Mouse (Mus musculus) embryonic facial prominence, embryonic 11.5 days (tissue): Measurements from ENCODE around the gene Epgn. TPM values are rescaled to one million over a fixed set of nuclear protein-coding genes. Genes with fewer than 3 reads are reported as not detected.

Experiments
- ATAC-seq: fragments of 200-750 bp; cut with Nextera tagmentation; replicated peaks from 2 replicates; pipeline ENCODE4 v1.8.0; 2017; ENCODE audit warnings: low read depth; ENCODE audit not compliant: insufficient number of reproducible peaks, low FRiP score, low TSS enrichment
- DNase-seq: peaks from one replicate; pipeline ENCODE4 v3.0.0-alpha.2; 2015; ENCODE audit warnings: low spot score
- H3K27ac ChIP-seq: fragments of 300-500 bp; sonication (generic); replicated peaks from 2 replicates; pipeline ENCODE4 v1.5.1; 2014; ENCODE audit warnings: mild to moderate bottlenecking, low read depth, low read length, control low read depth
- H3K27me3 ChIP-seq: fragments of 300-500 bp; sonication (generic); 2 replicates; pipeline ENCODE4 v1.6.1; 2014; ENCODE audit warnings: mild to moderate bottlenecking, low read length, moderate library complexity, mixed read lengths; ENCODE audit not compliant: control insufficient read depth, insufficient read depth
- H3K36me3 ChIP-seq: fragments of 300-500 bp; sonication (generic); replicated peaks from 2 replicates; pipeline ENCODE4 v1.6.1; 2014; ENCODE audit warnings: low read depth, mild to moderate bottlenecking, low read length, moderate library complexity, mixed read lengths; ENCODE audit not compliant: control insufficient read depth, insufficient read depth
- H3K4me1 ChIP-seq: fragments of 300-500 bp; sonication (generic); 2 replicates; pipeline ENCODE4 v1.6.1; 2014; ENCODE audit warnings: low read length, mixed read lengths; ENCODE audit not compliant: control insufficient read depth, insufficient read depth
- H3K4me2 ChIP-seq: fragments of 300-500 bp; sonication (generic); 2 replicates; pipeline ENCODE4 v1.6.1; 2014; ENCODE audit warnings: low read depth, mild to moderate bottlenecking, control low read depth, low read length, moderate library complexity
- H3K4me3 ChIP-seq: fragments of 300-500 bp; sonication (generic); 2 replicates; pipeline ENCODE4 v1.5.1; 2014; ENCODE audit warnings: low read depth, low read length, control low read depth
- H3K9ac ChIP-seq: fragments of 300-500 bp; sonication (generic); replicated peaks from 2 replicates; pipeline ENCODE4 v1.6.1; 2014; ENCODE audit warnings: mild to moderate bottlenecking, control low read depth, low read length
- H3K9me3 ChIP-seq: fragments of 300-500 bp; sonication (generic); replicated peaks from 2 replicates; pipeline ENCODE4 v1.6.1; 2016; ENCODE audit warnings: mild to moderate bottlenecking, low read length, inconsistent platforms, mixed read lengths; ENCODE audit not compliant: control insufficient read depth
- WGBS: fragments of 180-500 bp; shearing (Covaris S2); extraction: QIAGEN DNeasy Blood & Tissue Kit; methylation state at CpG from one replicate; pipeline ENCODE4 v1.1.7; 2014; 5-methylcytosine and 5-hydroxymethylcytosine counted together
- polyA plus RNA-seq: library from polyadenylated mRNA; unstranded; fragments of >200 nt; fragmentation: Nextera tagmentation; extraction: Ambion mirVana; gene quantifications from 2 replicates; pipeline ENCODE4 v1.2.1, GENCODE M21; 2014

Gene Epgn
- polyA plus RNA-seq, 1 experiment from 2014 or later: 0.31 TPM

DNA sequence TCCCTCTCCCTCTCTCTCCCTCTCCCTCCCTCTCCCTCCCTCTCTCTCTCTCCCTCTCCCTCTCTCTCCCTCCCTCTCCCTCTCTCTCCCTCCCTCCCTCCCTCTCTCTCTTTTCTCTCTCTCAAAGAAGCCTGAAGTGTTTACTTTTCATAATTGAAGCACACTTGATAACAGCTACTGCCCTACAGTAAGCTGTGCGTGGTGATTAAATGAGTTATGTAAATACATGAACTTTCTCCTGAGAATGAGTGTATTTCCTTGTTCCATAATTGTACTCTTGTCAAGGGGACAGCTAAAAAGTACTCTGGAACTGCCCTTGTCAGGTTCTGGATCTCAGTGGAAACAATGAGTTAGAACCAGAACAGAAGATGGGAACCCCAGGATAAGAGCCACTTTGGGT is 576 bp downstream of the Epgn start:
- ATAC-seq: no peak
- no peak for DNase-seq
- WGBS: 74% methylated on average over 1 of the region's 1 CpGs
- H3K36me3 ChIP-seq: no peaks in the 10 kb centered on the region
- no peak overlapping the region for H3K9ac ChIP-seq
- no peaks in the 10 kb centered on the region for H3K27me3 ChIP-seq
- H3K4me3 ChIP-seq: no peak overlapping the region
- H3K4me2 ChIP-seq: no peak overlapping the region
- no peaks in the 10 kb centered on the region for H3K9me3 ChIP-seq
- H3K27ac ChIP-seq: no peak overlapping the region
- no peaks in the 10 kb centered on the region for H3K4me1 ChIP-seq

DNA sequence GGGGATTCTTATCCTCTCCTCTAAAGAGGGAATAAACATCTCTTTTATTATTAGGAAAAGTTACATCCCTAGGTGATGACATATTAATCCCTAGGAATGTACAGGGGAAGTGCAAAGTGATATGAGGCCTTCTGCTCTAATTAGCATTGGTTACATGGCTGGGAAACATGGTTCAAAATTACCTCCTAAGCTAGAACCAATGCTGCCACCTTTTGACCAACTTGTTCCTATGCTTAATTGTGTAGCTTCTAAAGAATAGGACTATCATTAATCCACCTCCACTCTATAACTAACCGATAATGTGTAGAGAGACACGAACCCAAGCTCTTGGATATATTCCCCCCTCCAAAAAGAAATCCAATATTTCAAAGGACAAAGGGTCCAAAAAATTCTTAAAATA is 3.4 kb downstream of the Epgn start:
- Histone ChIP-seq H3K36me3 (no peaks in the 10 kb centered on the region), H3K27me3 (no peaks in the 10 kb centered on the region), H3K27ac (no peak overlapping the region), H3K4me3 (no peak overlapping the region), H3K4me2 (no peak overlapping the region), H3K9me3 (no peaks in the 10 kb centered on the region), H3K9ac (no peak overlapping the region), H3K4me1 (no peaks in the 10 kb centered on the region)
- WGBS: 90% methylated on average over 2 of the region's 2 CpGs
- ATAC-seq (no peak), DNase-seq (no peak)

DNA sequence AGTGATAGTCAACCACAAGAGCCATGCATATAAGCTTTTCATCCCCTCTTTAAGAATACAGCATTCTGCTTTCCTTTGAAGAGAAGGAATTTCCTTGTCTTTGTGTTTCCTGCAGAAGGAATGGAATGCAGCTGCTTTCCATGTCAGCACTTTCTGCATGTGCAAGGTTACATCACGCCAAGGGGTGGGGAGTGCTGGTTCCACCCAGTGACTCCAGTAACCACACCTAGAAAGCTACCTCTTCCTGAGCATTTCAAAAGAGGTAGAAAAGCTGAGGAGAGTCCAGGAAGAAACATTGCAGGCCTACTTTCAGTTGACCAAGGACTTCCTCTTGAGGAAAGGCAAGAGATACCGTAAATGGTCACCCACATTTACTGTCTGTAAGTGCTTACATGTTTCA is 8.1 kb downstream of the Epgn start:
- no peaks in the 10 kb centered on the region for H3K4me1 ChIP-seq
- 75% methylated on average over 2 of the region's 2 CpGs for WGBS
- no peaks in the 10 kb centered on the region for H3K9me3 ChIP-seq
- no peaks in the 10 kb centered on the region for H3K36me3 ChIP-seq
- DNase-seq (no peak), ATAC-seq (no peak)
- H3K9ac ChIP-seq: no peak overlapping the region
- no peak overlapping the region for H3K27ac ChIP-seq
- H3K27me3 ChIP-seq: no peaks in the 10 kb centered on the region
- no peak overlapping the region for H3K4me2 ChIP-seq
- H3K4me3 ChIP-seq: no peak overlapping the region

DNA sequence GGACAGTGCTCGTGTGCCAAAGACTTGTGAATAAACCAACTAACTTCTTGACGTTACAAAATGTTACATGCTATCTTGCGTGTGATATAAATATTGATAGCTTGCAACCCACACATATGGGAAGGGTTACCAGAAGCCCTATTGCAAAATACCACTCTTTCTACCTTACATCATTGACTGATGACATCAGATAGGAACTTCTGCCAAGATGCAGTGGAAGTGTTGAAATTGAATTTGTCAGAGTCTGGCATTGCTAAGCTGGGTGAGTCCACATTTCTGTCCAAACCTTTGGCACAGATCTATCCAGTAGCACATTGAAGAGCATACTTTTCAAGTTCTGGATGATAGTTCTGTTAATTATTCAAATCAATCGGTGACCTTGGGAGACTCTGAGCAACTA is 9.4 kb downstream of the Epgn start:
- H3K9me3 ChIP-seq: no peaks in the 10 kb centered on the region
- no peak for DNase-seq
- WGBS: 88% methylated on average over 4 of the region's 4 CpGs

DNA sequence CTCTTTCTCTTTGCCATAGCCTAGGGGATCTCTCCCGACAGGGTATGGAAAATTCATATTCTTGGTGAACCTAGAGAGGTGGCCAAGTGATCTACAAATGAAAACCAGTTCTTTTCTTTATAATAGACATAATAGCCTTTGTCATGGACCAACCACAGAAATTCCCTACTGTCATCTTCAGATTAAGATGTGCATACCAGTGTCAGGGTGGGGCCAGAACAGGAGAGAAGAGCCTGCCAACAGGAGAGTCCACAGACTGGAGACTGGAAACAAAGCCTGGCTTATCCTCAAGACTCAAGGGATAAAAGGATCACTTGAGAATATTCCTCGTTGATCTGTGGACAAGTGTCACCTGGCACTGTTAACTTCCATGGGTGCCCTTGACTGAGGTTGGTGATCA is 10.5 kb downstream of the Epgn start:
- Histone ChIP-seq H3K36me3 (no peaks in the 10 kb centered on the region), H3K9ac (no peak overlapping the region), H3K27ac (no peak overlapping the region), H3K4me2 (no peak overlapping the region), H3K4me1 (no peaks in the 10 kb centered on the region), H3K4me3 (no peak overlapping the region), H3K27me3 (no peaks in the 10 kb centered on the region), H3K9me3 (no peaks in the 10 kb centered on the region)
- DNase-seq (no peak), ATAC-seq (no peak)
- WGBS: 67% methylated on average over 2 of the region's 2 CpGs

More for the DNA sequence above, 9.4 kb downstream of the Epgn start:
- no peaks in the 10 kb centered on the region for H3K4me1 ChIP-seq
- no peaks in the 10 kb centered on the region for H3K27me3 ChIP-seq
- ATAC-seq: no peak
- H3K4me3 ChIP-seq: no peak overlapping the region
- H3K36me3 ChIP-seq: no peaks in the 10 kb centered on the region
- H3K27ac ChIP-seq: no peak overlapping the region
- H3K4me2 ChIP-seq: no peak overlapping the region
- no peak overlapping the region for H3K9ac ChIP-seq

DNA sequence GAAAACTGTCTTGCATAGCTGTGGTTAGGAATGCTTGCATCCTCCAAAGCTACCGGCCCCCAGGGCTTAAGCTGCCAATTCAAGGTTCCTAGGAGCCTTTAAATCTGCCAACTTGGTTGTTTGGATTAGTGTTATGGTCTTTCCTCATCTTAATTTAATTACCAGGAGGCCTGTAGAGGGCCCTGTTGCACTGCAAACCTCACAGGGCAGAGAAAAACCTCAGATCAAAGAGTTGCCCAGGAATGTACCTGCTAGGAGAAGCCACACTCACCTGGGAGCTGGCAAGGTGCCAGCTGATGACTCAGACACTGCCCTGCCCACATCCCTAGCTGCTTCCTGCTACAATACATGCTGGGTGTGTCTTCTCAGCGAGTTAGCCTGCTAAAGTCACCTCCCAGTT is 11.3 kb downstream of the Epgn start:
- Histone ChIP-seq H3K9ac (no peak overlapping the region), H3K4me1 (no peaks in the 10 kb centered on the region), H3K27ac (no peak overlapping the region), H3K36me3 (no peaks in the 10 kb centered on the region), H3K4me3 (no peak overlapping the region), H3K27me3 (no peaks in the 10 kb centered on the region), H3K9me3 (no peaks in the 10 kb centered on the region), H3K4me2 (no peak overlapping the region)
- no peak for ATAC-seq
- peak; percentile 38 for DNase-seq
- 24% methylated on average over 2 of the region's 2 CpGs for WGBS

DNA sequence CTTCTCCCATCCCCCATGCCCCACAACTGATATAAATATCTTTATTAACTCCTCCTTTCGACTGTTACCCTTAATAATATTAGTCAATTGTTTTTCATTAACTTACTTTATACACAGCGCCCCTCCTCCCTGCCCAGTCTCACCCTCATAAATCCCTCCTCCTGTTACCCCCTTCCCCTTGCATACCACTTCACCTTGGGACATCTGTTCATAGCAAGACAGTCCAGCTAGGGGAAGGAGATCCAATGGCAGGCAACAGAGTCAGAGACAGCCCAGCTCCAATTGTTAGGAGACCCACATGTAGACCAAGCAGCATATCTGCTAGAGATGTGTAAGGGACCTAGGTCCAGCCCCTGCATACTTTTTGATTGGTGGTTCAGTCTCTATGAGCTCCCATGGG is 11.7 kb downstream of the Epgn start:
- 63% methylated on average over 2 of the region's 2 CpGs for WGBS
- ATAC-seq (no peak), DNase-seq (no peak)
- Histone ChIP-seq H3K9ac (no peak overlapping the region), H3K36me3 (no peaks in the 10 kb centered on the region), H3K4me3 (no peak overlapping the region), H3K27ac (no peak overlapping the region), H3K4me2 (no peak overlapping the region), H3K9me3 (no peaks in the 10 kb centered on the region), H3K27me3 (no peaks in the 10 kb centered on the region), H3K4me1 (no peaks in the 10 kb centered on the region)

DNA sequence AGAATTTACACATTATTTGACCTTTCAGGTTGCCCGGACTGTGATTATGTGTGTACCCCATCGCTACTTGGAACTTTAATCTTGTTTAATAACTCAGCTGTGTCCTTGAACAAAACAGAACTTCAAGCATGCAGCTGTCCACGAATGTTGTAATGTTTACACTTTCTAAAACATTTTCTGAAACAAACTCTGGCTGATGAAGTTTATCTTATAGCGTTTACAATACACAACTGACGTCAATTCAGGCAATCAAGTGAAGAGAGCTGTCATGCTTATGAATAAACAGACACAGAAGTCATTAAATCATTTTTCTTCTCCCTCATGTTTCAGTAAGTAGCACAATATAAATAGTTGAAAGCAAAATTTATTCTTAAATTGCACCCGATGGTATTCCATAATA is 20.7 kb downstream of the Epgn start:
- WGBS: 81% methylated on average over 6 of the region's 6 CpGs
- ATAC-seq: no peak
- no peaks in the 10 kb centered on the region for H3K36me3 ChIP-seq

More for the DNA sequence above, 20.7 kb downstream of the Epgn start:
- no peak overlapping the region for H3K9ac ChIP-seq
- H3K9me3 ChIP-seq: no peaks in the 10 kb centered on the region
- no peaks in the 10 kb centered on the region for H3K4me1 ChIP-seq
- no peaks in the 10 kb centered on the region for H3K27me3 ChIP-seq
- no peak for DNase-seq
- H3K4me3 ChIP-seq: no peak overlapping the region
- no peak overlapping the region for H3K4me2 ChIP-seq
- no peak overlapping the region for H3K27ac ChIP-seq
